Mouse (Mus musculus) liver, embryonic 15.5 days (tissue): ENCODE data around the gene Scgb1c1. TPM values are rescaled to one million over a fixed set of nuclear protein-coding genes. Genes with fewer than 3 reads are reported as not detected.

Experiments
- ATAC-seq: fragments of 200-750 bp; cut with Nextera tagmentation; 2 replicates; pipeline ENCODE4 v1.8.0; 2017; ENCODE audit warnings: moderate number of reproducible peaks, mild to moderate bottlenecking, moderate library complexity; ENCODE audit not compliant: insufficient read depth
- H3K27ac ChIP-seq: fragments of 300-500 bp; sonication (generic); replicated peaks from 2 replicates; pipeline ENCODE4 v1.5.1; 2015; ENCODE audit warnings: mild to moderate bottlenecking, inconsistent platforms
- H3K27me3 ChIP-seq: fragments of 300-500 bp; sonication (generic); 2 replicates; pipeline ENCODE4 v1.6.1; 2015; ENCODE audit warnings: mild to moderate bottlenecking, inconsistent platforms
- H3K36me3 ChIP-seq: fragments of 300-500 bp; sonication (generic); replicated peaks from 2 replicates; pipeline ENCODE4 v1.6.1; 2015; ENCODE audit warnings: moderate library complexity, mild to moderate bottlenecking, inconsistent platforms
- H3K4me1 ChIP-seq: fragments of 300-500 bp; sonication (generic); replicated peaks from 2 replicates; pipeline ENCODE4 v1.6.1; 2015; ENCODE audit warnings: inconsistent platforms
- H3K4me2 ChIP-seq: fragments of 300-500 bp; sonication (generic); 2 replicates; pipeline ENCODE4 v1.6.1; 2015; ENCODE audit warnings: moderate library complexity, mild to moderate bottlenecking, inconsistent platforms
- H3K4me3 ChIP-seq: fragments of 300-500 bp; sonication (generic); replicated peaks from 2 replicates; pipeline ENCODE4 v1.5.1; 2015; ENCODE audit warnings: mild to moderate bottlenecking, inconsistent platforms
- H3K9ac ChIP-seq: fragments of 300-500 bp; sonication (generic); 2 replicates; pipeline ENCODE4 v1.6.1; 2015; ENCODE audit warnings: moderate library complexity, mild to moderate bottlenecking, inconsistent platforms
- H3K9me3 ChIP-seq: fragments of 300-500 bp; sonication (generic); replicated peaks from 2 replicates; pipeline ENCODE4 v1.6.1; 2016; ENCODE audit warnings: inconsistent platforms
- WGBS: fragments of 180-500 bp; shearing (Covaris S2); methylation state at CpG from one replicate; pipeline ENCODE4 v1.1.7; 2015; ENCODE audit warnings: mixed read lengths; ENCODE audit not compliant: insufficient replicate concordance; 5-methylcytosine and 5-hydroxymethylcytosine counted together
- polyA plus RNA-seq: library from polyadenylated mRNA; unstranded; fragments of >200 nt; fragmentation: Nextera tagmentation; extraction: Ambion mirVana; gene quantifications from 2 replicates; pipeline ENCODE4 v1.2.1, GENCODE M21; 2015

Scgb1c1 gene
- not detected in 2 replicates for polyA plus RNA-seq

DNA sequence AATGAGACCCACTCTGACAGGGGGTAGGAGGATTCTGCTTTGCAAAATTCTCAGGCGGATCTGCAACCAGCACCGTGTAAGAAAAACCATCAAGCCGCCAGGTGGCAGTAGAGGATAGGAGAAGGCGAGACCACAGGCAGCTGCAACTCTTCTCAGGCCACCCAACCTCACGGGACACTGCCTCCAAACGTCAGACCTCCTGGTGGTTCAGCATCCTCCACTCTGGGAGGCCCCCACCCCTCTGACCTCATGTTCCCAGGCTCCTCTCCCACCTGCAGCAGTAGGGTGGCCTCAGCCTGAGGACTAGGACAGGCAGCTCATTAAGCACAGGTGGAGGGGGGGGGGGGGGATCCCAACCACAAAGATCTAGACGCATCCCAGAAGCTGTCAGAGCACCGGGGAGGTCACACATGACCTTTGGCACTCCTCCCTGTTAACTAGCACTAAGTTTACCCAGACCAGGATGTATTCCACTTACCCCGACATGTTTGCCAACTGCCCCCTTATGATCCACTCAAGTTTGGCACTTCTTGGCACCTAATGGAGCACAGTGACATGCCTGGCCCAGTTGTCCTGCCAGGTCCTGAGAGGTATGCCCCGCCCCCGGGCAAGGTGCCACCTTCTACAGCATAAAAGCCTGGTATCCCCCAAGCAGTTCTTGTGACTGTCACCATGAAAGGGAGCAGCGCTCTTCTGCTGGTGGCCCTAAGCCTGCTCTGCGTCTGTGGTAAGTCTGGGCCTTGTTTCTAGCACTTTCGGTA, at the start of gene Scgb1c1:
TSS of gene Scgb1c1 (plus strand) at position 643 of the 761 bp plus-strand sequence.
- peaks cover 42% of the 10 kb centered on the region for H3K27me3 ChIP-seq
- no peaks in the 10 kb centered on the region for H3K36me3 ChIP-seq
- peaks cover 6% of the 10 kb centered on the region for H3K4me1 ChIP-seq
- H3K4me2 ChIP-seq: no peak within 1 kb of the TSS
- peak; percentile 45 for ATAC-seq
- H3K4me3 ChIP-seq: no peak within 1 kb of the TSS
- H3K27ac ChIP-seq: no peak within 1 kb of the TSS
- 26% methylated on average over 14 of the region's 14 CpGs for WGBS
- H3K9ac ChIP-seq: no peak within 1 kb of the TSS
- H3K9me3 ChIP-seq: no peaks in the 10 kb centered on the region

GRCm38 (mm10) chr7:140797619-140798018, 47.7 kb upstream of the Scgb1c1 start:
- Histone ChIP-seq H3K4me3 (no peak overlapping the region), H3K36me3 (no peaks in the 10 kb centered on the region), H3K27me3 (no peaks in the 10 kb centered on the region), H3K4me2 (no peak overlapping the region), H3K27ac (no peak overlapping the region), H3K4me1 (no peaks in the 10 kb centered on the region), H3K9ac (no peak overlapping the region), H3K9me3 (no peaks in the 10 kb centered on the region)
- ATAC-seq: no peak
- WGBS: 66% methylated on average over 3 of the region's 3 CpGs

DNA sequence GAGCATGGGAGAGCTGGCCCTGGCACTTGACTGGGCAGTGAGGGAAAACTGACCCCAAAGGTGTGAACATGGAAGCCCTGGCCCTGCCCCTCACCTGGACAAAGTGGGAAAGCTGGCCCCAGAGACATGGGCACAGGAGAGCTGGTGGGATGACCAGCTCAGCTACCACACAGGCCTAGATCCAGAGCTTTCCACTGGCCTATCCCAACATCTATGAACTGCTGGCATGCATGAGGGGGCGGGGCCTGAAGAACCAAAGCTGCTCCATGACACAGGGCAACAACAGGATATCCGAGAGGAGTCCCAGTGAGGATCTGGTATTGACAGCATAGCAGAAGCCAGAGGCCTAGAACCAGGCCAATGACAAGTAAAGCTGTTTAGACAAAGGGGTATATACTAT, 47.1 kb upstream of the Scgb1c1 start:
- no peak overlapping the region for H3K4me3 ChIP-seq
- no peaks in the 10 kb centered on the region for H3K36me3 ChIP-seq
- no peak for ATAC-seq
- H3K27me3 ChIP-seq: no peaks in the 10 kb centered on the region
- H3K9ac ChIP-seq: no peak overlapping the region
- H3K4me1 ChIP-seq: no peaks in the 10 kb centered on the region
- WGBS: 47% methylated on average over 2 of the region's 2 CpGs
- no peak overlapping the region for H3K27ac ChIP-seq
- no peak overlapping the region for H3K4me2 ChIP-seq
- no peaks in the 10 kb centered on the region for H3K9me3 ChIP-seq

DNA sequence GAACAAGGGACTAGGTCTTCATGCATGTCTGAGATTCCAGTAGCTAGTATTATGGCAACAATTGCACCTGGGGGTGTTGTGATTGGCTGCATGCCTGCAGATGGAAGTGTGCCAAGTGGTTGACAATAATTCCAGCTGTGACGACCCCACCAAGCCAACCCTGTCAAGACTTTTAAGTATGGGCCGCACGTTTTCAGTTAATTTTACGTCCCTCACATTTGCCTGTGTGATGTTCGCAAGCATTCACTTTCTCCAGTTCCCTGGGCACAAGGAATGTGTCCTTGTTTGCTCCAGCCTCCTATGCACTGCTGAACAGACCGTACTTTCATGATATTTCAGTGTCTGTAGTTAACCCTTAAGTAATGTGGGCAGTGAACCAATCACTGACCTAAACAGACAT, 42.7 kb upstream of the Scgb1c1 start:
- Histone ChIP-seq H3K27me3 (no peaks in the 10 kb centered on the region), H3K27ac (no peak overlapping the region), H3K9ac (no peak overlapping the region), H3K9me3 (no peaks in the 10 kb centered on the region), H3K36me3 (no peaks in the 10 kb centered on the region), H3K4me1 (no peaks in the 10 kb centered on the region), H3K4me3 (no peak overlapping the region), H3K4me2 (no peak overlapping the region)
- ATAC-seq: no peak
- WGBS: 58% methylated on average over 6 of the region's 6 CpGs

DNA sequence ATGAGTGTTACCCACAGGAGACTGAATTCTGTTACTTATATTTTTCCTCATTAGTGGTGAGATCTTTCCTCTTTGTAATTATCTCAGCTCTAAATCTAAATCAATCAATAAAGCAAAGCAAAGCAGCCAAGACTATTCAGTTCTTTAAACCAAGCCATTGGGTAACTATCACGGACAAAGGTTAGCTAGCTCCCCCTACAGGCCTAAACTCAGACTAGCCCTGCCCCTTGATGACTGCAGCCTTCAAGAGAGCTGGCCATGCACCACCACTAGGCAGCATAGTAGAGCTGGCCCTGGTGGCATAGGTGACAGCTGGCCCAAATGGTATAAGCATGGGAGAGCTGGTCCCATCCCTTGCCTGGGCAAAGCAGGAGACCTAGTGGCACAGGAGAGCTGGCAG, 39.6 kb upstream of the Scgb1c1 start:
- H3K36me3 ChIP-seq: no peaks in the 10 kb centered on the region
- H3K4me2 ChIP-seq: no peak overlapping the region
- ATAC-seq: no peak
- no peak overlapping the region for H3K4me3 ChIP-seq
- H3K27me3 ChIP-seq: no peaks in the 10 kb centered on the region
- H3K27ac ChIP-seq: no peak overlapping the region
- 4% methylated on average over 1 of the region's 1 CpGs for WGBS
- no peaks in the 10 kb centered on the region for H3K4me1 ChIP-seq
- H3K9ac ChIP-seq: no peak overlapping the region
- H3K9me3 ChIP-seq: no peaks in the 10 kb centered on the region

GRCm38 (mm10) chr7:140810496-140810895, 34.9 kb upstream of the Scgb1c1 start:
- 69% methylated on average over 6 of the region's 6 CpGs for WGBS
- Histone ChIP-seq H3K9me3 (no peaks in the 10 kb centered on the region), H3K27me3 (no peaks in the 10 kb centered on the region), H3K9ac (no peak overlapping the region), H3K4me1 (no peaks in the 10 kb centered on the region), H3K4me2 (no peak overlapping the region), H3K36me3 (no peaks in the 10 kb centered on the region), H3K4me3 (no peak overlapping the region), H3K27ac (no peak overlapping the region)
- no peak for ATAC-seq

DNA sequence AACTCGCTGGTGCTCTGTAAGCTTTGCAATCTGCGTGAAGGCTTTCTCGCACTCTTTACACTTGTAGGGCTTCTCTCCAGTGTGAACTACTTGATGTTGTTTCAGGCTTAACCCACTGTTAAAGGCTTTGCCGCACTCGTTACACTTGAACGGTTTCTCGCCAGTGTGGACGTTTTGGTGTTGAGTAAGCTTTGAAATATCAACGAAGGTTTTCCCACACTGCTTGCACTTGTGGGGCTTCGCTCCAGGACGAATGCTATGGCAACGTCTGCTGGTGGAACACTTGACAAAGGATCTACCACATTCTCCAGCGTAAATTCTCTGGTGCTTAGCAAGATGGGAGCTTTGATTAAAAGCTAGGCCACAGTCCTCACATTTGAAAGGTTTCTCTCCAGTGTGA, 33.6 kb upstream of the Scgb1c1 start:
- Histone ChIP-seq H3K4me3 (no peak overlapping the region), H3K27me3 (no peaks in the 10 kb centered on the region), H3K4me1 (no peaks in the 10 kb centered on the region), H3K27ac (no peak overlapping the region), H3K36me3 (no peaks in the 10 kb centered on the region), H3K9ac (no peak overlapping the region), H3K9me3 (no peaks in the 10 kb centered on the region), H3K4me2 (no peak overlapping the region)
- ATAC-seq: no peak
- 71% methylated on average over 13 of the region's 13 CpGs for WGBS

DNA sequence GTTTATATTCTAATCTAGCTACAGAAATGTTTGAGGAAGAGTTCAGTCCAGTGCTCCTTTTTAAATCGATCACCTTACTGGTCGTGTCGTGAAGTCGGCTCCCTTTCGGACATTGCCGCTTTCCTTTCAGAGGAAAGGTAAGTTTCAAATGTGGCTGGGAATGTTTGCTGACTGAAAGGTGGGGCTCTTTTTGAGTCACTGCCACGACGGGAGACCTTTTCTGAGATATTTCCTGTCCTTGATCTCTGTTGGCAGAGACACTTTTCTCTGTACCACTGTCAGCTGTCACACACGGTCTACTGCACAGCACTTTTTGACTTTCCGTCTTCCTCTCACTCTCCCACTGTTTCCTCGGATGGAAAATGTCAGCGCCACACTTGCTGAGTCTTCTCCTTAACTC, 32.5 kb upstream of the Scgb1c1 start:
- Histone ChIP-seq H3K27me3 (no peaks in the 10 kb centered on the region), H3K4me3 (no peak overlapping the region), H3K9ac (no peak overlapping the region), H3K4me1 (no peaks in the 10 kb centered on the region), H3K4me2 (no peak overlapping the region), H3K36me3 (no peaks in the 10 kb centered on the region), H3K27ac (no peak overlapping the region), H3K9me3 (no peaks in the 10 kb centered on the region)
- 75% methylated on average over 12 of the region's 12 CpGs for WGBS
- no peak for ATAC-seq

DNA sequence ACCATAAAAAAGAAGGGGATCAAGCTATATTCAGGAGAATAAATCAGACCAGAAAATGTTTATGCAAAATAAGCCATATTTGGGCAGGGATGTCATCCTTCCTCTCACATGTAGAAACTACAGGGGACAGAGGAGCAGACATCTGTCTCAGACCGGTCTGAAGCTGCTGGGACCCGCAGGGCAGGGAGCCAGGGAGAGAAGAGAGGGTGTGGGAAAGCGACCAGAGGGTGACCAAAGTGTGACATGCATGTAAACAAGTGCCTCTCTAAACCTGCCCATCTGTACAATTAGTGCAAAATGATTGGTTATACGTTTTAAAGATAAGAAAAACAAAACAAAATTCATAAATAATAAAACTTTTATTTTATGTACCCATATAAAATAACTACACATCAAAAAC, 25.2 kb upstream of the Scgb1c1 start:
- Histone ChIP-seq H3K27ac (no peak overlapping the region), H3K9me3 (no peaks in the 10 kb centered on the region), H3K4me1 (peaks cover 8% of the 10 kb centered on the region), H3K4me3 (no peak overlapping the region), H3K9ac (no peak overlapping the region), H3K36me3 (no peaks in the 10 kb centered on the region), H3K4me2 (no peak overlapping the region), H3K27me3 (peaks cover 10% of the 10 kb centered on the region; the same call in 1 of the 2 replicates)
- ATAC-seq: no peak
- WGBS: 56% methylated on average over 4 of the region's 4 CpGs

DNA sequence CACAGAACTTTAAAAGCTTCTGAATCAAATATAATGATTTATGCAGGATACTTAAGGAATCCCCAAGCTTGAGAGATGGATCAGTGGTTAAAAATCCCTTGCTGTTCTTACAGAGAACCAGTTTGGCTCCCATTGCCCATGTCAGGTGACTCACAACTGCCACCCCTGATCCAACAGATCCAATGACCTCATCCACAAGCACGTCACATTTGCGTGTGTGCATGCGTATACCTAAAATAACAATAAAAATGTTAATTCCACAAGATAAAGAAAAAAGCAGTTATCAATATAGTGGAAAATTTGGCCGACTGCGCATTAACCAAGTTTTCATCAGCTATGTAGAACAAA, 24.1 kb upstream of the Scgb1c1 start:
- H3K9me3 ChIP-seq: no peaks in the 10 kb centered on the region
- peaks cover 8% of the 10 kb centered on the region for H3K4me1 ChIP-seq
- no peak overlapping the region for H3K9ac ChIP-seq
- H3K27ac ChIP-seq: no peak overlapping the region
- peak overlapping the region; percentile 66 for H3K4me2 ChIP-seq
- no peak for ATAC-seq
- 54% methylated on average over 5 of the region's 5 CpGs for WGBS
- H3K36me3 ChIP-seq: no peaks in the 10 kb centered on the region
- H3K4me3 ChIP-seq: peak overlapping the region; percentile 44
- peaks cover 10% of the 10 kb centered on the region; the same call in 1 of the 2 replicates for H3K27me3 ChIP-seq

DNA sequence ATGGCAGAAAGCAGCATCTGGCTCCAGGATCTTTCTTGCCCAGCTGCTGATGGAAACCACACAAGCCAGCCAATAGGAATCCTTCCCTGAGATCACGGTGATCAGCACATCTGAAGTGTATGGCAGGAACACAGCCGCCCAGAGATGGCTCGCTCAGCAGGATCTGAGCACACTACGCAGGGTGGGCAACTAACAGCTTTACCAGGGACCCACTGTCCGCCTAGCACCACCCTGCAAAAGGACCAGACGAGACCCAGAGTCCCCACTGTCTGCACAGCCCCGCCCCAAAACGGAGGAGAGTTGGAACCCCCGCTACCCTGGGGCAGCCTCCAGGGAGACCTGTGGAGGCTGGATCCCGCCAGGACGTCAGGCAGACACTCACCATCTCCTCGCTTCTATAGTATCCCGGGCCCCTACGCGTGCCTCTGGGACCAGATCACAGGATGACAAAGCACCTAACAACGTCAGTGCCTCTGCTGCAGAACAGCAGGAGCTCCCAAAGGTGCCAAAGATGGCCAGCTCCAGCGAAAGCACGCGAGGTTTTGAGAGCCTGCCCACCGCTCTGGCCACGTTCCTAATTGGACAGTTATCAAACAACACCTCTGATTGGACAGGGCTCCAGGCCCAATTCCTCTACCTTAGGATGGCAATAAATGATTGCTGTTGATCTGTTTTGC, 23.6 kb upstream of the Scgb1c1 start, which contains the start of gene Zfp941:
TSS of gene Zfp941 (minus strand) at position 526 of the 677 bp plus-strand sequence.
- 4% methylated on average over 21 of the region's 21 CpGs for WGBS
- no peaks in the 10 kb centered on the region for H3K36me3 ChIP-seq
- no peaks in the 10 kb centered on the region for H3K9me3 ChIP-seq
- peaks cover 10% of the 10 kb centered on the region; the same call in 1 of the 2 replicates for H3K27me3 ChIP-seq
- H3K27ac ChIP-seq: no peak within 1 kb of the TSS
- H3K4me3 ChIP-seq: peak within 1 kb of the TSS; percentile 44
- H3K4me1 ChIP-seq: peaks cover 8% of the 10 kb centered on the region
- H3K9ac ChIP-seq: no peak within 1 kb of the TSS
- peak; percentile 40; the same call in 1 of the 2 replicates for ATAC-seq
- peak within 1 kb of the TSS; percentile 66 for H3K4me2 ChIP-seq
